Mouse (Mus musculus) kidney, adult 2 months (tissue): ENCODE data around the gene Taar8a.
"Not testable (repeated sequence)": the region's sequence is repeated elsewhere in the genome, so short reads cannot be mapped to it uniquely, and the experiment has no call there.

Experiments
- CTCF ChIP-seq: fragments of 200-500 bp; conservative IDR thresholded peaks from 2 replicates; pipeline ENCODE4 v1.5.1; 2011; ENCODE audit warnings: low read depth, mild to moderate bottlenecking, control low read depth, low read length, moderate library complexity, mixed read lengths; ENCODE audit not compliant: insufficient read depth, insufficient read length
- POLR2A ChIP-seq: fragments of 200-500 bp; IDR thresholded peaks from one replicate; pipeline ENCODE4 v1.6.1; 2011; ENCODE audit warnings: low read depth, low read length, control low read depth

GRCm38 (mm10) chr10:24101812-24102211 is 25.5 kb downstream of the Taar8a start, which contains the start of gene Taar8c:
- TF ChIP-seq CTCF, POLR2A: not testable (repeated sequence)
